Mouse (Mus musculus) cerebellum, adult 2 months (tissue): Measurements from ENCODE around the gene Tmem119.

ENCODE experiments used
- CTCF ChIP-seq: fragments of 200-500 bp; IDR thresholded peaks from 2 replicates; pipeline ENCODE4 v1.5.1; 2011; ENCODE audit warnings: low read depth, mild to moderate bottlenecking, control low read depth, low read length, moderate library complexity, borderline replicate concordance; ENCODE audit not compliant: insufficient read depth
- POLR2A ChIP-seq: fragments of 200-500 bp; IDR thresholded peaks from 2 replicates; pipeline ENCODE4 v1.6.1; 2011; ENCODE audit warnings: low read length, control low read depth, borderline replicate concordance; ENCODE audit not compliant: insufficient read depth

DNA sequence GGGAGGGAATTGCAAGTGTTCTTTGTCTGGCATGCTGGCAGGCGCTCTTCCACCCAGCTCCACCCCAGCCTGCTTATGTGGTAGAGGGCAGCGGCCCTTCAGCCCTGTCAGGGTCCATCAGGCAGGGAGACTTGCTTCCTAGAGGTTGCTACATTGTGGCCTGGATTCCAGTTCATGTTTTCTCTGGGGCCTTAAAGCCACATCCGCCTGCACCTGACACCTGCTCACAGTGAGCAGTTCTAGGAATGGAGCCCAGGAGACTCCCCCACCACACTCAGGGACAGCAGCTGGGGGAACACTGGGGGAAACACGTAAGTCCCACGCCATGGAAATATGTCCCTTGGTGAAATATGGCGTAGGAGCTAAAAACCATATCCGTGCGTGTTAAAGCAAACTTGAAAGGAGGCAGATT is 32.2 kb upstream of the Tmem119 start, which contains the start of gene Selplg:
- TF ChIP-seq CTCF (no peak), POLR2A (no peak)
